Mouse (Mus musculus) embryonic facial prominence, embryonic 10.5 days (tissue): ENCODE results near the gene C2. TPM values are rescaled to one million over a fixed set of nuclear protein-coding genes. Genes with fewer than 3 reads are reported as not detected.
A peak's percentile ranks its signal among the peaks of the same experiment; 100 is the strongest.
"Not testable (repeated sequence)": the region's sequence is repeated elsewhere in the genome, so short reads cannot be mapped to it uniquely, and the experiment has no call there.

ENCODE experiments used
- DNase-seq: peaks from one replicate; pipeline ENCODE4 v3.0.0-alpha.2; 2017; ENCODE audit warnings: low spot score
- H3K27ac ChIP-seq: fragments of 300-500 bp; sonication (generic); replicated peaks from 2 replicates; pipeline ENCODE4 v1.5.1; 2016; ENCODE audit warnings: mild to moderate bottlenecking
- H3K27me3 ChIP-seq: fragments of 300-500 bp; sonication (generic); replicated peaks from 2 replicates; pipeline ENCODE4 v1.6.1; 2016; ENCODE audit warnings: low read depth, mild to moderate bottlenecking; ENCODE audit not compliant: poor library complexity, severe bottlenecking
- H3K36me3 ChIP-seq: fragments of 300-500 bp; sonication (generic); replicated peaks from 2 replicates; pipeline ENCODE4 v1.6.1; 2016; ENCODE audit warnings: mild to moderate bottlenecking, moderate library complexity
- H3K4me1 ChIP-seq: fragments of 300-500 bp; sonication (generic); 2 replicates; pipeline ENCODE4 v1.6.1; 2016
- H3K4me3 ChIP-seq: fragments of 300-500 bp; sonication (generic); 2 replicates; pipeline ENCODE4 v1.5.1; 2016; ENCODE audit warnings: mild to moderate bottlenecking, moderate library complexity
- H3K9me3 ChIP-seq: fragments of 300-500 bp; sonication (generic); 2 replicates; pipeline ENCODE4 v1.6.1; 2016; ENCODE audit warnings: mild to moderate bottlenecking
- WGBS: fragments of 180-500 bp; shearing (Covaris S2); methylation state at CpG from one replicate; pipeline ENCODE4 v1.1.7; 2016; 5-methylcytosine and 5-hydroxymethylcytosine counted together
- microRNA-seq: library from miRNA; unstranded; fragments of <30 nt; microRNA quantifications from one replicate; pipeline ENCODE4, GENCODE M21; 2017
- polyA plus RNA-seq: library from polyadenylated mRNA; unstranded; fragments of >200 nt; fragmentation: Nextera tagmentation; extraction: Ambion mirVana; gene quantifications from 2 replicates; pipeline ENCODE4 v1.2.1, GENCODE M21; 2016

C2 gene
- polyA plus RNA-seq, 1 experiment from 2014 or later, result 1.6 TPM

GRCm38 (mm10) chr17:34838785-34839184, 59.3 kb downstream of the C2 start:
- WGBS, result 89% methylated on average over 7 of the region's 7 CpGs
- no peak overlapping the region for H3K27ac ChIP-seq
- H3K27me3 ChIP-seq, result no peaks in the 10 kb centered on the region
- H3K4me3 ChIP-seq, result peak overlapping the region; percentile 78
- DNase-seq, result no peak
- peaks cover 27% of the 10 kb centered on the region for H3K4me1 ChIP-seq
- H3K9me3 ChIP-seq, result no peaks in the 10 kb centered on the region
- H3K36me3 ChIP-seq, result peaks cover 61% of the 10 kb centered on the region

- Histone ChIP-seq H3K4me1 (peaks cover 27% of the 10 kb centered on the region), H3K27ac (peak overlapping the region; percentile 83), H3K36me3 (peaks cover 61% of the 10 kb centered on the region), H3K27me3 (no peaks in the 10 kb centered on the region), H3K4me3 (peak overlapping the region; percentile 78), H3K9me3 (no peaks in the 10 kb centered on the region)
- DNase-seq, result peak; percentile 16
- 38% methylated on average over 43 of the region's 43 CpGs for WGBS
Measured at GRCm38 (mm10) chr17:34837464-34838324, 60.4 kb downstream of the C2 start.

- under 1% methylated on average over 40 of the region's 40 CpGs for WGBS
- peak; percentile 97 for DNase-seq
- peaks cover 61% of the 10 kb centered on the region for H3K36me3 ChIP-seq
- no peaks in the 10 kb centered on the region for H3K27me3 ChIP-seq
- H3K27ac ChIP-seq, result peak within 1 kb of the TSS; percentile 83
- peaks cover 27% of the 10 kb centered on the region for H3K4me1 ChIP-seq
- peak within 1 kb of the TSS; percentile 78 for H3K4me3 ChIP-seq
- no peaks in the 10 kb centered on the region for H3K9me3 ChIP-seq
Measured at GRCm38 (mm10) chr17:34836856-34837221, 61.2 kb downstream of the C2 start, which contains the start of the genes Stk19 and Dxo. Gene Stk19 (minus strand): TSS chr17:34836945. Gene Dxo (plus strand): TSS chr17:34837019.

GRCm38 (mm10) chr17:34836155-34836855, 61.8 kb downstream of the C2 start:
- no peaks in the 10 kb centered on the region for H3K9me3 ChIP-seq
- peaks cover 27% of the 10 kb centered on the region for H3K4me1 ChIP-seq
- H3K27me3 ChIP-seq, result no peaks in the 10 kb centered on the region
- H3K36me3 ChIP-seq, result peaks cover 60% of the 10 kb centered on the region
- H3K4me3 ChIP-seq, result peak overlapping the region; percentile 78
- WGBS, result 5% methylated on average over 48 of the region's 48 CpGs
- peak overlapping the region; percentile 83 for H3K27ac ChIP-seq
- DNase-seq, result no peak

GRCm38 (mm10) chr17:34830776-34831175, 67.3 kb downstream of the C2 start:
- not testable (repeated sequence) for H3K27ac ChIP-seq, DNase-seq, H3K4me1 ChIP-seq, H3K4me3 ChIP-seq, H3K27me3 ChIP-seq, H3K9me3 ChIP-seq
- 91% methylated on average over 1 of the region's 1 CpGs for WGBS
- peaks cover 81% of the 10 kb centered on the region for H3K36me3 ChIP-seq

GRCm38 (mm10) chr17:34814818-34815370, 83.2 kb downstream of the C2 start:
- Histone ChIP-seq H3K36me3 (no peaks in the 10 kb centered on the region), H3K27ac (no peak overlapping the region)
- 81% methylated on average over 7 of the region's 7 CpGs for WGBS

GRCm38 (mm10) chr17:34813747-34814146, 84.3 kb downstream of the C2 start:
- peak; percentile 54 for DNase-seq
- not testable (repeated sequence) for H3K36me3 ChIP-seq, H3K9me3 ChIP-seq, H3K27me3 ChIP-seq, H3K27ac ChIP-seq, H3K4me1 ChIP-seq, H3K4me3 ChIP-seq
- WGBS, result 57% methylated on average over 12 of the region's 12 CpGs

More at GRCm38 (mm10) chr17:34814818-34815370, 83.2 kb downstream of the C2 start:
- DNase-seq, result no peak
- H3K9me3 ChIP-seq, result no peaks in the 10 kb centered on the region
- no peaks in the 10 kb centered on the region for H3K27me3 ChIP-seq
- H3K4me3 ChIP-seq, result no peak overlapping the region
- 0 out of 2 replicates have a peak, but pooled peaks cover 5% of the 10 kb centered on the region for H3K4me1 ChIP-seq

Small RNA genes within 50 kb of the gene (microRNA-seq; reads per million reads assigned to microRNA genes)
- not detected for gene Mir6970
- gene Mir6971, result 1.8 reads per million
- not detected for gene Mir6972

Other genes with a start within 250 kb of the C2 start
- gene Tnxb, start 227.7 kb downstream of the C2 start, polyA plus RNA-seq, result 0.03 TPM in 1 of 2 replicates, not detected in the other
- not detected in 2 replicates for gene C4b, start 154.4 kb downstream of the C2 start, polyA plus RNA-seq
- not detected in 2 replicates for gene Cyp21a1, start 93.7 kb downstream of the C2 start, polyA plus RNA-seq
- gene Stk19, start 61.3 kb downstream of the C2 start, polyA plus RNA-seq, result 24.6 and 26.4 TPM in 2 replicates
- gene Dxo, start 61.2 kb downstream of the C2 start, polyA plus RNA-seq, result 78.1 and 88.8 TPM in 2 replicates
- gene Skiv2l, start 48.1 kb downstream of the C2 start, polyA plus RNA-seq, result 57.1 and 57.3 TPM in 2 replicates
- gene Nelfe, start 47.9 kb downstream of the C2 start, polyA plus RNA-seq, result 129 and 144 TPM in 2 replicates
- 2.1 and 2.6 TPM in 2 replicates for gene Cfb, start 35.7 kb downstream of the C2 start, polyA plus RNA-seq
- 4.8 and 6.2 TPM in 2 replicates for gene Zbtb12, start 18.8 kb downstream of the C2 start, polyA plus RNA-seq
- not detected in 2 replicates for gene Gm20547, start 16.2 kb downstream of the C2 start, polyA plus RNA-seq
- 96.5 and 103 TPM in 2 replicates for gene Ehmt2, start 204 bp upstream of the C2 start, polyA plus RNA-seq
- 0.21 and 0.44 TPM in 2 replicates for gene Slc44a4, start 16.2 kb upstream of the C2 start, polyA plus RNA-seq
- 14.0 and 19.3 TPM in 2 replicates for gene Neu1, start 33.0 kb upstream of the C2 start, polyA plus RNA-seq
- gene Hspa1b, start 61.0 kb upstream of the C2 start, polyA plus RNA-seq, result 0.13 and 0.15 TPM in 2 replicates
- not detected in 2 replicates for gene Gm20481, start 71.6 kb upstream of the C2 start, polyA plus RNA-seq
- gene Hspa1a, start 73.9 kb upstream of the C2 start, polyA plus RNA-seq, result 1.3 and 1.9 TPM in 2 replicates
- 1.1 TPM in 2 replicates for gene Hspa1l, start 74.4 kb upstream of the C2 start, polyA plus RNA-seq
- gene Lsm2, start 83.6 kb upstream of the C2 start, polyA plus RNA-seq, result 339 and 361 TPM in 2 replicates
- 197 and 223 TPM in 2 replicates for gene Vars, start 102.7 kb upstream of the C2 start, polyA plus RNA-seq
- 0.18 and 0.21 TPM in 2 replicates for gene Vwa7, start 118.3 kb upstream of the C2 start, polyA plus RNA-seq
- 4.2 and 5.6 TPM in 2 replicates for gene Sapcd1, start 129.8 kb upstream of the C2 start, polyA plus RNA-seq
- 3.9 and 4.4 TPM in 2 replicates for gene Msh5, start 148.5 kb upstream of the C2 start, polyA plus RNA-seq
- gene Clic1, start 151.7 kb upstream of the C2 start, polyA plus RNA-seq, result 190 and 191 TPM in 2 replicates
- 482 and 503 TPM in 2 replicates for gene Ddah2, start 160.8 kb upstream of the C2 start, polyA plus RNA-seq
- gene Ly6g6c, start 167.1 kb upstream of the C2 start, polyA plus RNA-seq, result 0.31 and 0.35 TPM in 2 replicates
- 0.52 and 0.93 TPM in 2 replicates for gene Mpig6b, start 167.9 kb upstream of the C2 start, polyA plus RNA-seq
- gene Ly6g6e, start 178.6 kb upstream of the C2 start, polyA plus RNA-seq, result 0.83 and 1.00 TPM in 2 replicates
- 1.3 TPM in 1 of 2 replicates, not detected in the other for gene Ly6g6d, start 179.8 kb upstream of the C2 start, polyA plus RNA-seq
- gene Ly6g6f, start 187.3 kb upstream of the C2 start, polyA plus RNA-seq, result 0.51 and 0.62 TPM in 2 replicates
- gene Abhd16a, start 191.0 kb upstream of the C2 start, polyA plus RNA-seq, result 59.4 and 60.0 TPM in 2 replicates
- gene Ly6g5c, start 210.0 kb upstream of the C2 start, polyA plus RNA-seq, result not detected in 2 replicates
- gene Ly6g5b, start 217.2 kb upstream of the C2 start, polyA plus RNA-seq, result 1.5 and 1.6 TPM in 2 replicates
- gene Gpank1, start 223.2 kb upstream of the C2 start, polyA plus RNA-seq, result 32.5 and 33.3 TPM in 2 replicates
- 283 and 288 TPM in 2 replicates for gene Csnk2b, start 223.8 kb upstream of the C2 start, polyA plus RNA-seq
- gene D17H6S53E, start 228.1 kb upstream of the C2 start, polyA plus RNA-seq, result 9.6 and 9.7 TPM in 2 replicates
- gene Apom, start 233.8 kb upstream of the C2 start, polyA plus RNA-seq, result 0.40 and 0.69 TPM in 2 replicates
- gene Bag6, start 236.9 kb upstream of the C2 start, polyA plus RNA-seq, result 73.8 and 77.8 TPM in 2 replicates